Mouse (Mus musculus): ENCODE data around the gene 3110021N24Rik.
"Not testable (repeated sequence)": the region's sequence is repeated elsewhere in the genome, so short reads cannot be mapped to it uniquely, and the experiment has no call there.

3110021N24Rik gene

GRCm38 (mm10) chr4:108719349-108719748 is at the start of gene 3110021N24Rik:
Gene 3110021N24Rik (plus strand): TSS chr4:108719649.
- DNase-seq: no peak

- no peak for DNase-seq
Measured at GRCm38 (mm10) chr4:108686156-108686555, 33.3 kb upstream of the 3110021N24Rik start.

DNA sequence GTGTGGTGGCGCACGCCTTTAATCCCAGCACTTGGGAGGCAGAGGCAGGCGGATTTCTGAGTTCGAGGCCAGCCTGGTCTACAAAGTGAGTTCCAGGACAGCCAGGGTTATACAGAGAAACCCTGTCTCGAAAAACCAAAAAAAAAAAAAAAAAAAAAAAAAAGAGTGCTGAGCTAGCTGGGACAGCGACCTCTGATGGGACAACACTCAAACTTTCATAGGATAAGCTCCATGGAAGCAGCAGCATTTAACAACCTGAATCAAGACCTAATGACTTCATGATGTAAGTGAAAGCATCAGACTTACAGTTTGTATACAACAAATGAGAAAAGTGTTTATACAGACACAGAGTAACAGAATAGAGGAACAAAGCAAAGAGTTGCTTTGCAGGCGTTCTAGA is 32.4 kb upstream of the 3110021N24Rik start:
- DNase-seq: not testable (repeated sequence)

GRCm38 (mm10) chr4:108690479-108690878 is 29.0 kb upstream of the 3110021N24Rik start:
- DNase-seq: no peak

DNA sequence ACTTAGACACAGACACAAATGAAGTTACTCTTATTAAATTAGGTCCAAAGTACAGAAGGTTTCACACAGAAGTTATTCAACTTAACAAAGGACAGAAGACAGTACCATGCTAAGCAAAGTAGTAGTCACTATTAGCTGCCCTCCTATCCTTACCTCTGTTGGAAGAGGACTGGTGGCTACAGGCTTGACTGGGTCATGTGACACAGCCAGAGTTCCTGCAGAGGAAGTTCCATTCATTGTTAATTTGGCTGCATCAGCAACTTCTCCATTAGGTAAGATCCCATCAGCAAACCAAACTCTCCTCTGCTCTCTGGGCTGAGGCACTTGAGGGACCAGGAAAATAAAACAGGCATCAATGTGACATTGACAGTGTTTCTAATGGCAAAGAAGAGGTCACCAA is 28.0 kb upstream of the 3110021N24Rik start:
- DNase-seq: no peak

- no peak for DNase-seq
Measured at GRCm38 (mm10) chr4:108696934-108697333, 22.5 kb upstream of the 3110021N24Rik start.

DNA sequence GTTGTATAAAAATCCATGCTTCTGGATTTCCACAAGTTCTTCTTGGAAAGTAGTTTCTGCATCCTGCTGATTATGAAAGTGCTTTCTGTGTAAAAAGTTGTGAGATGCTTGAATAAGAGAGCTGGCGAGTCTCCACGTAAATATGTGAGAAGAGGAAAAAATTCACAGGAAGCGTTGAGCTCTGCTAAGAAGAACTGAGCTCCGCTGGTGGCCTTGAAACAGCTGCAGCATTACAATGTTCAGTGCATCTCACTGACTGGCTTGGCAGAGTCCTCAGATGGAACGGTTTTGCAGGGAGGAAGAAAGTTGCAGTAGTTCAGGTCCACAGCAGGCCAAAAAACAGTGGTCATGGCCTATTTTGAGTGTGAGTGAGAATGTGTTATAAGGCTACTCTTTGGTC is 11.2 kb upstream of the 3110021N24Rik start:
- DNase-seq: no peak

- DNase-seq: no peak
Measured at GRCm38 (mm10) chr4:108721245-108721784, 1.9 kb downstream of the 3110021N24Rik start.

DNA sequence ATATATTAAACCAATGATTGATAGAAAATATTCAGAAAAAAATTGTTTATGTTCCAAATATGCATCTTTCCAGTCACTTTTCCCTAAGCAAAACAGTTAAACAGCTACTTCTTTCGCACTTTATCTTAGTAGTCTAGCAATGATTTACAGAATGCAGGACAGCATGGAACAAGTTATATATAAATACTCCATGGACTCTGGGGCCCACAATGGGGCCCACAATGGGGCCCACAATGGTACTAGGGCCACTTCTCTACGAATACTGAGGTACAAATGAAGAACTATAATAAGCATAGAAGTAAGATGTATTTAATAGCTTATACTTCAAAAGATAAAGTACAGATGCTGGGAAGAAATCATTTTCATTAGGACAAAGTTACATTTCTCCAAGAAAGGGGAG is 4.7 kb downstream of the 3110021N24Rik start:
- DNase-seq: no peak

DNA sequence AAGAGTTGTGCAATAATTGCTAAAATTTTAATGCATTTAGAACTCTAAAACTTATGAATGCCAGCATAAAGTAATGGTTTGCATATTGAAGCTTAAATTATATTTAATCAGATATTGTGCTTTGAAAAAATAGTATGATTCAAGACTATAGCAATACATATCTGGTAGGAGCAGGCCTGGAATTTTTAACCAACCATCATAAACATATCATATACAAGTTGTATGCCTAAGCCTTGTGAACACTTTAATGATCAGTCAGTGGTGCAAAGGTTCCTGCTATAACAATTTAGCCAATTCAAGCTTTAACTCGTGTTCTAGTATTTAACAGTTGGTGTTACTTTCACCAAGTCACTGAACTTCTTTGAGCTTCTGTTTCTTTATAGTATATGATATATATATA is 11.0 kb downstream of the 3110021N24Rik start:
- no peak for DNase-seq

DNA sequence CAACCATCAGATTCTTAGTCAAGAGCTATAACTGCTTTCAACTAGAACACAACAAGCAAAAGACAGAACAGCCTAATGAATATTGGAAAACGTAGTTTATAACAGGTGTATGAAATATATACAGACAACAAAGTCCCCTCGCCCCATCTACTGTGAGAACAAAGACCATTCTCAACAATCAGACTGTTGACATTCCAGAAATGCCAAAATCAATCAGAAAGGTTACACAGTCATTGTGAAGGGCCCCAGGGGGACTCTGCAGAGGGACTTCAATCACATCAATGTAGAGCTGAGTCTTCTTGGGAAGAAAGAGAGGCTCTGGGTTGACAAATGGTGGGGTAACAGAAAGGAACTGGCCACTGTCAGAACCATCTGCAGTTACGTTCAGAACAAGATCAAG is 12.1 kb downstream of the 3110021N24Rik start:
- no peak for DNase-seq

- DNase-seq: no peak
Measured at GRCm38 (mm10) chr4:108746160-108746873, 26.9 kb downstream of the 3110021N24Rik start.

DNA sequence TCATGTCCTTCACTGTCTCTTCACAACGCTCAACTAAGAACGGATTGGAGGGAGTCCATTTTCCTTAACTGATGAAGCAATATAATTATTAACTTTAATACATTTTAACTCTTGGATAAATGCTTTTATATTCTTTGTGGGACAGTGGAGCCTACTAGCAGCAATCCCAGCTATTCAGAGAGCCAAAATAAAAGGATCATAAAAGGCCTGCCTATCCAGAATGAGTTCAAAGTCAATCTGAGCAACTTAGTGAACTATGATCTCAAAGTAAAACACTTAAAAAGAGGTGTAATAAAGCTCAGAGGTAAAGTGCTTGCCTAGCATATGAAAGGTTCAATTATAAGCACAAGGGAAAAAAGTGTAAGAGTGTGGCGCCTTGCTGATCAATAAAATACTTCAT is 40.1 kb downstream of the 3110021N24Rik start:
- DNase-seq: no peak

DNA sequence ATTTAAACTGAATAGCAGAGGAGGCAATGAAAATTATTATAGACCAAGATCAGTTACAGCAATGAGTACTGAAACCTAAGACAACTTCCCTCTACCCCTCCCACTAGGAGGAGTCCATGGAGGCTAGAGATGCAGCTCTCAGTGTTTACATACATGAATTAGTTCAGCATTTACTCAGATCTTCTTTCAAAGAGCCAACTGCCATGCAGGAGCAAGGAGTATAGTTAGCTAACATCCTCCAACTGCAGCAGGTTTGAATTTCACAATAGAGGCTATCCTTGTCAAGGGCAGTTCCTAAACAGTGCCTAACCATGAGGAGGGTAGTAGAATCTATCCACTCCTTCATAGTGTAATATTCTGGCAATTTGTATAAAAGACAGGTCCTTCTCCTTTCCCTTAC is 49.1 kb downstream of the 3110021N24Rik start:
- no peak for DNase-seq

DNA sequence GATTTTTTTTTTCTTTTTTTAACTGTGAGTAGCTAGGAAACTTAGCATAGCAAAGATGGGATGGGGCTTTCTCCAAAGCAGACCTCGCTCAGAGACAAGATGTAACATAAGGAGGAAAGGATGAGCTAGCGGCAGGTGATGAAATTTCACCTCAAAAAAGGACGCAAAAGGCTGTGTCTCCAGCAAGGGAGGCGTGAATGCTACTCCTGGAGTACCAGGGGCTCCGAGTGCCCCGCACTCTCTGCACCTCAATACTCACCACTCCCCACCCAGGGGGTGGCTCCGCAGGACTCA is 60.3 kb downstream of the 3110021N24Rik start:
- no peak for DNase-seq

- DNase-seq: peak; percentile 78
Measured at GRCm38 (mm10) chr4:108780057-108780863, 60.8 kb downstream of the 3110021N24Rik start, which contains the start of gene Zfyve9. Gene Zfyve9 (minus strand): TSS chr4:108780798.

DNA sequence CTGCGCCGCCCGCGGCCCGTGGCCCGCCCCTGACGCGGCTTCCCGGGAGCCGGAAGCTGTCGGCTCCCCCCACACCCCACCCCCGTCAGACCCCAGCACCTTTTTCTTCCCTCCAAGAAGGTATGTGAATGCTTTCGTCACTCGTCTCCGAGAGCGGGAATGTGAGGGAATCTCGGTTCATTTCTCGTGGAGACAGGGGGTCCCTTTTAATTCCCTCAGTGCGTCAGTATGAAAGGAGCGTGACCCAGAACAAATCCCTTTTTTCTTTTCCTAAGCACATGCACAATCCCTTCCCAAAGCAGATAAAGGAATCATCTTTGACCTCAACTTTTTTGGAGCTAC is 61.4 kb downstream of the 3110021N24Rik start:
- DNase-seq: no peak

DNA sequence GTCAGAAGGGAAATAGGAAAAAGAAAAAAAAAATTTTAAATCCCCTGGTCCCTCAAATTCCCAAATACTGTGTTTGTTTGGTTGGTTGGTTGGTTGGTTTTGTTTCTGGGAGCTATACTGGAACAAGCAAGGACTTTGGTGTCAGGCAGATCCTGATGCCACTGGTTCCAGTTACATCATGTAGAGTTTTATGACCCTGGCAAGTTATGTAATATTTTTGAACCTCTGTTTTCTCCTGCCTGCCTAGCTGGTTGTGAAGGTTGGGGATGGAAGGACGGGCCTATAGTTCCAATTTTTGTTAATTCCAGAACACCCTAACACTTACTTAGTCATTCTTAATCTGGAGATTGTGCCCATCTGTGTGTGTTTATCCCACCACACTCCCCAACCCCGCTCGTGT is 62.1 kb downstream of the 3110021N24Rik start:
- peak; percentile 46 for DNase-seq

DNA sequence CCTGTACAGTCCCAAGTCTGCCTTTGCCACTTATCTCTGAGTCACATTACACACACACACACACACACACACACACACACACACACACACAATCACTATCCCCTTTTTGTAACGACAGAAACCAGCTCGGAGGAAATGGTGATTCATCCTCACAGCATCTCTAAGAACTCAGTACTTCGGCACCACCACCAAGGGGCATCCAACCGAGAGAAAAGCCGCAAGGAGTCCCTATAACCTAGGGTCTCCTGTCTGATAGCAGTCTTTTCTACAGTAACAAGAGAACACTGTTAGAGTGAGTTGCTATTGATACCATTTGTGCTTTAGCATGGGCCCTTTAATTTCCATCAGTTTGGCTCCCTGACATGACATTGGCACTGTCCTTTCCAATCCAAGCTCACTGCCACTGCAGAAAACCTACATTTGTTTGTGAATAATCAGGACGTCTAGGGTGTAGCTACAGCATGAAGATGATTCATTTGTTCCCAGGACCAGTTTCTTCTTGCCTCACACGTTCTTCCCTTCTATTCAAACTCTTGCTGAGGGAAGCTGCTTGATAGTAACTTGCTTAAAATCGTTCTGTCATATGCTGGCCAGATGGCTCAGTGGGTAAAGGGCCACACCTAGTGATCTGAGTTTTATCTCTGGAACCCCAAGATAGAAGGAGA is 63.1 kb downstream of the 3110021N24Rik start:
- peak; percentile 40 for DNase-seq

- no peak for DNase-seq
Measured at GRCm38 (mm10) chr4:108789258-108789936, 69.9 kb downstream of the 3110021N24Rik start.

GRCm38 (mm10) chr4:108790507-108790906 is 71.1 kb downstream of the 3110021N24Rik start:
- DNase-seq: no peak

DNA sequence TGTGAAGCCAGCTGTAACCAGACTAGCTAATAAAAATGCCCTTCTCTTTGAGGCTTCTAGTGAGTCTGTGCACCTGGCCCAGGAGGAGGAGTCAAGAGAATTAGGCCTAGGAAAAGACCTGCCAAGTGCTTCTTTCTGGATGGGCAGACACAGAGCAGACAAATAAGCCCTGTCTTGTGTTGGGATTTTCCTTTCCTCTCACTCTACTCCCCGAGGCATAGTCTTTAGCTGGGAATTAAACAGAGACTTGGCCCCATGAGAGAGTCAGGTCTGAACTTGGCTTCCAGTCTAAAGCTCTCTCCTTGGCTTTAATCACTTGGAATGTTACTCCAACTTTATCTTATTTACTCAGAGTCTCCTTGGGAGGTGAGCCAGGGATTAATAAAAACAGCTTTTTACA is 74.5 kb downstream of the 3110021N24Rik start:
- no peak for DNase-seq

DNA sequence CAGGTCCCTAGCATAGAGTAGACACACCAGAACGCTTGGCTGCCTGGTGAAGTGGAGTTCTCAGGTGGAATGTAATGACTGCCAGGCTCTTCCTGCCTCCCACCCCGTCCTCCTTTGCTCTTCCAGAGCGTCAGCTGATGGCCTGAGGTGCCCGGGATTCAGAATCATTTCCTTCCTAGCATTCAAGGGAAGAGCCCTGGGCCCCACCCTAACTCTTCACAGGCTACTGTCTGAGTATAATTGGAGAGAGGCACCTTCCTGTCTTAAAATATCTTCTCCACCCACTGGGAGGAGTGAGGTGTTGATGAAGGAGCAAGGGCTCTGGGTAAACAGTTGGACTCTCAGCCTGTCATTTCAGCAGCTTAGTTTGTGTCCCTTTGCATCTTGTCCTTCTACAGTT is 77.3 kb downstream of the 3110021N24Rik start:
- DNase-seq: no peak

All from cerebellum, adult 8-10 months (tissue).